Mouse (Mus musculus) liver, embryonic 14.5 days (tissue): ENCODE measurements around the gene Ccdc149. TPM values are rescaled to one million over a fixed set of nuclear protein-coding genes. Genes with fewer than 3 reads are reported as not detected.

Source experiments
- ATAC-seq: fragments of 200-750 bp; cut with Nextera tagmentation; 2 replicates; pipeline ENCODE4 v1.8.0; 2017; ENCODE audit warnings: moderate number of reproducible peaks, mild to moderate bottlenecking, moderate library complexity; ENCODE audit not compliant: insufficient read depth
- DNase-seq, 3 experiments: peaks; one replicate each; pipeline ENCODE4 v3.0.0-alpha.2; 2012 to 2013; ENCODE audit warnings: low read depth in 3 of 3, low spot score in 3 of 3
- H3K27ac ChIP-seq: fragments of 300-500 bp; sonication (generic); 2 replicates; pipeline ENCODE4 v1.5.1; 2014; ENCODE audit warnings: moderate library complexity, mild to moderate bottlenecking, control low read depth, inconsistent platforms
- H3K27me3 ChIP-seq: fragments of 300-500 bp; sonication (generic); 2 replicates; pipeline ENCODE4 v1.6.1; 2014; ENCODE audit warnings: mild to moderate bottlenecking, low read length, moderate library complexity; ENCODE audit not compliant: control insufficient read depth, insufficient read depth
- H3K36me3 ChIP-seq: fragments of 300-500 bp; sonication (generic); replicated peaks from 2 replicates; pipeline ENCODE4 v1.6.1; 2014; ENCODE audit warnings: low read depth; ENCODE audit not compliant: control insufficient read depth, insufficient read depth
- H3K4me1 ChIP-seq, 2 experiments: fragments of 200-500 bp in 1 of 2; fragments of 300-500 bp in 1 of 2; sonication (generic) in 1 of 2; replicated peaks; 2 replicates each; pipeline ENCODE4 v1.6.1; 2012 to 2014; ENCODE audit warnings: antibody characterized with exemption in 1 of 2, inconsistent platforms in 1 of 2, low read length in 1 of 2; ENCODE audit not compliant: control insufficient read depth in 2 of 2, insufficient read depth in 2 of 2
- H3K4me2 ChIP-seq: fragments of 300-500 bp; sonication (generic); 2 replicates; pipeline ENCODE4 v1.6.1; 2014; ENCODE audit warnings: low read depth, mild to moderate bottlenecking, control low read depth, moderate library complexity
- H3K4me3 ChIP-seq, 2 experiments: fragments of 200-500 bp in 1 of 2; fragments of 300-500 bp in 1 of 2; sonication (generic) in 1 of 2; 2 replicates each; pipeline ENCODE4 v1.5.1; 2012 to 2014; ENCODE audit warnings: low read depth in 2 of 2, low read length in 2 of 2, mild to moderate bottlenecking in 2 of 2, control low read depth in 1 of 2, inconsistent platforms in 1 of 2, moderate library complexity in 1 of 2; ENCODE audit not compliant: insufficient read depth in 1 of 2
- H3K9ac ChIP-seq: fragments of 300-500 bp; sonication (generic); replicated peaks from 2 replicates; pipeline ENCODE4 v1.6.1; 2014; ENCODE audit warnings: mild to moderate bottlenecking, control low read depth, moderate library complexity
- H3K9me3 ChIP-seq: fragments of 300-500 bp; sonication (generic); 2 replicates; pipeline ENCODE4 v1.6.1; 2016; ENCODE audit warnings: low read length, mixed read lengths; ENCODE audit not compliant: control insufficient read depth
- CTCF ChIP-seq: IDR thresholded peaks from 2 replicates; pipeline ENCODE4 v1.5.1; 2016; ENCODE audit warnings: antibody characterized with exemption, low read depth, control low read depth
- EP300 ChIP-seq: IDR thresholded peaks from 2 replicates; pipeline ENCODE4 v1.6.1; 2016; ENCODE audit warnings: antibody characterized with exemption, low read depth
- WGBS: fragments of 180-500 bp; shearing (Covaris S2); extraction: QIAGEN DNeasy Blood & Tissue Kit; methylation state at CpG from one replicate; pipeline ENCODE4 v1.1.7; 2014; ENCODE audit not compliant: insufficient replicate concordance; 5-methylcytosine and 5-hydroxymethylcytosine counted together
- polyA plus RNA-seq, 2 experiments: library from polyadenylated mRNA; depleted of rRNA in 1 of 2; stranded (reverse) in 1 of 2; unstranded in 1 of 2; fragments of >200 nt; fragmentation: Nextera tagmentation in 1 of 2; extraction: Ambion mirVana in 1 of 2; gene quantifications; 2 replicates each; pipeline versions ENCODE4 v1.2.1 to v1.2.3; 2012 to 2014

Gene Ccdc149
- polyA plus RNA-seq, 2 experiments: 0.33 to 0.76 TPM

GRCm38 (mm10) chr5:52467841-52468240 is 3.5 kb downstream of the Ccdc149 start:
- H3K4me2 ChIP-seq: no peak overlapping the region
- H3K4me3 ChIP-seq: no peak overlapping the region
- ATAC-seq (no peak), DNase-seq (no peak)
- 42% methylated on average over 3 of the region's 3 CpGs for WGBS
- no peak overlapping the region for H3K9ac ChIP-seq
- H3K27me3 ChIP-seq: peaks cover 8% of the 10 kb centered on the region
- no peak overlapping the region for H3K27ac ChIP-seq
- TF ChIP-seq CTCF (no peak), EP300 (no peak)
- H3K36me3 ChIP-seq: no peaks in the 10 kb centered on the region
- 0 out of 4 replicates have a peak, but pooled peaks cover 0 to 2% of the 10 kb centered on the region in 2 experiments for H3K4me1 ChIP-seq
- H3K9me3 ChIP-seq: no peaks in the 10 kb centered on the region

GRCm38 (mm10) chr5:52462447-52462846 is 8.9 kb downstream of the Ccdc149 start:
- Histone ChIP-seq H3K9ac (no peak overlapping the region), H3K27me3 (no peaks in the 10 kb centered on the region), H3K36me3 (no peaks in the 10 kb centered on the region), H3K4me2 (no peak overlapping the region), H3K4me1 (no peaks in the 10 kb centered on the region), H3K4me3 (no peak overlapping the region), H3K27ac (no peak overlapping the region), H3K9me3 (no peaks in the 10 kb centered on the region)
- 40% methylated on average over 2 of the region's 2 CpGs for whole genome bisulfite sequencing
- no peak for TF ChIP-seq CTCF
- no peak for ATAC-seq
- DNase-seq: no peak

- Histone ChIP-seq H3K27ac (no peak overlapping the region), H3K4me3 (no peak overlapping the region), H3K9ac (no peak overlapping the region), H3K4me1 (no peaks in the 10 kb centered on the region), H3K36me3 (no peaks in the 10 kb centered on the region), H3K9me3 (no peaks in the 10 kb centered on the region), H3K27me3 (no peaks in the 10 kb centered on the region), H3K4me2 (no peak overlapping the region)
- no peak for ATAC-seq
- WGBS: 32% methylated on average over 6 of the region's 6 CpGs
- no peak for DNase-seq
- TF ChIP-seq CTCF (no peak), EP300 (no peak)
Measured at GRCm38 (mm10) chr5:52461434-52462124, 9.7 kb downstream of the Ccdc149 start.

GRCm38 (mm10) chr5:52459308-52459707 is 12.0 kb downstream of the Ccdc149 start:
- H3K4me2 ChIP-seq: no peak overlapping the region
- ATAC-seq (no peak), DNase-seq (no peak)
- no peaks in the 10 kb centered on the region for H3K36me3 ChIP-seq
- H3K4me3 ChIP-seq: no peak overlapping the region
- TF ChIP-seq CTCF (no peak), EP300 (no peak)
- H3K27ac ChIP-seq: no peak overlapping the region
- WGBS: 21% methylated on average over 4 of the region's 4 CpGs
- H3K9me3 ChIP-seq: no peaks in the 10 kb centered on the region
- H3K4me1 ChIP-seq: no peaks in the 10 kb centered on the region
- no peaks in the 10 kb centered on the region for H3K27me3 ChIP-seq
- H3K9ac ChIP-seq: no peak overlapping the region

- DNase-seq: no peak
- Histone ChIP-seq H3K4me2 (no peak overlapping the region), H3K4me3 (no peak overlapping the region), H3K36me3 (no peaks in the 10 kb centered on the region), H3K4me1 (no peaks in the 10 kb centered on the region), H3K27ac (no peak overlapping the region), H3K9me3 (no peaks in the 10 kb centered on the region), H3K9ac (no peak overlapping the region), H3K27me3 (no peaks in the 10 kb centered on the region)
- WGBS: 50% methylated on average over 6 of the region's 6 CpGs
- no peak for ATAC-seq
- TF ChIP-seq EP300 (no peak), CTCF (no peak)
Measured at GRCm38 (mm10) chr5:52457154-52457553, 14.2 kb downstream of the Ccdc149 start.
